Mouse (Mus musculus): ENCODE measurements around the gene Bcar3.

DNA sequence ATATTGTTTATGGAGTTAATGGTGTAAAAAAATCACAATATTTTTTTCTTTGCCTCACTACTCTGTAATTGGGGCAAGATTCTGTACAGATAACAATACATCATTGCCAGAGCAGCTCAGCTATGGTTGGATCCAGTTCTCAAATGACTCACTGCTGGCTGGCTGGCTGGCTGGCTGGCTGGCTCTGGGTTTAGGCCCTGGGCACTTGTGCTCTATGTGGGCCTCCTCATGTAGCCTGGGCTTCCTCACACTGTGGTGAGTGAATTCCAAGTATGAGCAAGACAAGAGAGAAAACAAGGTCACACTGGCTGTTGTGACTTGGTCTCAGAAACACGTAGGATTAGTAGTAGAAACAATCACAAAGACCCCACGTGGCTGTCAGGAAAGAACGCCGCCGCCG, 23.4 kb downstream of the Bcar3 start:
- TF ChIP-seq POLR2A (IDR thresholded peaks at IDR 0.05; ENCODE audit: insufficient read depth, low read length) (no peak), CTCF (IDR thresholded peaks at IDR 0.05; ENCODE audit: low read depth, low read length) (no peak)
